Mouse (Mus musculus) right cerebral cortex, postnatal 14 days (tissue): ENCODE measurements around the gene Galnt10.
A peak's percentile ranks its signal among the peaks of the same experiment; 100 is the strongest.

Experiments
- DNase-seq: peaks from one replicate; pipeline ENCODE4 v3.0.0; 2022

The Galnt10 gene

DNA sequence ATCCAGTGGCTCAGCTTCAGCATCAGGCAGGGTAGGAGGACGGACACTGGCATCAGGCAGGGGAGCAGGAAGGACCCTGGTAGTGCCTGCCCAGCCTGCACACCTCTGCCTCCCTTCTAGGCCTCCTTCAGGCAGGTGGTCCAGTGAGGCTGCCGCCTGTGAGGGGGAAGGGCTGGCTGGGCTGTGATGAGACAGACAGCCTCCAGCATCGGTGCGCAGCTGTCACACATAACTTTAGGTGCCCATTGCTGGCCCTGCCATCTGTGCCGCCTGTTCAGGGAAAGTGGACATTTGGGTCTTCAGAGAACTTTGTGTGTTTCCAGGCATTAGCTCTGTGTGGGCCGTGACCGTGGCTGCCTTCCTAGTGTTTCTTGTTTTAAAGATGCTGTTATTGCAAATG lies 47.5 kb downstream of the Galnt10 start:
- DNase-seq: no peak

GRCm38 (mm10) chr11:57694486-57694885 lies 49.2 kb downstream of the Galnt10 start:
- DNase-seq: no peak

DNA sequence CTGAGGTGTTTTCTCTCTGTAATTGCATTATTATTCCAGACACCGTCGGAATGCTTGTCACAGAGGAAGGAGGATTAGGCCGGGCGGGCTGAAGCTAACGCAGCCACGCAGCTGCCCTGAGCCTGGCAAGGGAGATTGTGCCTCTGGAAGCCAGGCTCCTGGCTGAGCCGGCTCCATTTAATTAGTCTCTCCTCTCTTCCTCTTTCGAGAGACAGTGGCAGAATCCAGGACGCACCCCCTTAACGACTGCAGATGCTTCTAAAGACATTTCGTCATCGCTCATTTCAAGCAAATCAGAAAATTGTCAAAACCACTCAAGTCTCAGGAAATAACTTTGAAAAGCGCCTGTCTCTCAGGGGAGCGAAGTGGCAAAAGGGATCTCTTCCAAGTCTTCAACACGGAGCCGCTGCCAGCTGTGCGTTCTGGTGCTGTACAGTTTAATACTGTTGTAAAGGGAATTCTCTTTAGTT lies 51.0 kb downstream of the Galnt10 start:
- DNase-seq: no peak

- DNase-seq: no peak
Observed at GRCm38 (mm10) chr11:57696807-57697251, 51.6 kb downstream of the Galnt10 start.

DNA sequence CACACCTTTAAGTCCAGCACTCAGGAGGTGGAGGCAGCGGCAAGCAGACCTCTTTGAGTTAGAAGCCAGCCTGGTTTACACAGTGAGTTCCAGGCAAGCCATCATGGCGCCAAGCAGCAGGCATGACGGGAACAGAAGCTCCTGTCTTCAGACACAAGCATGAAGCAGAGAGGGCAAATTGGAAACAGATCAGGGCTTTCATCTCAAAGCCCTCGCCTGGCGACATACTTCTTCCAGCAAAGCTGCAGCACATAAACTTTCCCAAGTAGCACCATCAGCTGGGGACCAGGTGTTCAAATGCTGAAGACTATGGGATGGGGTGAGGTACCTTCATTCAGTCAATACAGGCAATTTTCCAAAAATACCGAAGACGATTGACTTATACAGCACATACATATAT lies 54.9 kb downstream of the Galnt10 start:
- no peak for DNase-seq

DNA sequence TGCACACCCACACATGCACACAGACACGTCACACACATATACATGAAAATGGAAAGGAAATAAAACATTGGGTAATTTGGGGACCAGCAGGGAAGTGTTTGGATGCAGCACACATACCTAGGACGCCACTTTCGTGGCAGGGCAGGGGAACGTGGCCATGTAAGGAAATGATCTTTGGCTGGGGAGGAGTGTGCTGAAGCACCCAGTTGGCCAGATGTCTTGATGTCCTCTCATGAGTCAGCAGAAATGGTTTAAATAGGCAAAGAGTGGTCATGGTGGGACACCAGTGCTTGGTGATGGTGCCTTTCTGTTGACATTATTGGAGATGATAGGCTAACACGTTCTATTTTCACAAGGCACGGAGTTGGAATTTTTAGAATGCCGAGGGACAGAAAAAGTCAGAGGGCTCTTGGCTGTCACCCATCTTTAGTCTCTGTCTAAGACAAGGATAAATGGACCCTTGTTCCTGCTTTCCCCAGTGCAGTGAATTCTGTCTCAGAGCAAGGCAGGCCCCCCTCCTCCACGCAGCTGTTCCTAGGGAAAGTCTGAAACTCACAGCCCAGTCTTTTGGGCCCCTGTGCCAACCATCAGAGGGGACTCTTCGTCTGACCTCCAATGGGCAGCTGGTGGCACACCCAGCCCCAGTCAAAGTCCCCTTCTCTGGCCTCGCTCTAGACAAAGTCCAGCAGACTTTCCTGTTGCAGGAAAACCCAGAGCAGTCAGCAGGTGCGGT lies 56.1 kb downstream of the Galnt10 start:
- peak; percentile 25 for DNase-seq

DNA sequence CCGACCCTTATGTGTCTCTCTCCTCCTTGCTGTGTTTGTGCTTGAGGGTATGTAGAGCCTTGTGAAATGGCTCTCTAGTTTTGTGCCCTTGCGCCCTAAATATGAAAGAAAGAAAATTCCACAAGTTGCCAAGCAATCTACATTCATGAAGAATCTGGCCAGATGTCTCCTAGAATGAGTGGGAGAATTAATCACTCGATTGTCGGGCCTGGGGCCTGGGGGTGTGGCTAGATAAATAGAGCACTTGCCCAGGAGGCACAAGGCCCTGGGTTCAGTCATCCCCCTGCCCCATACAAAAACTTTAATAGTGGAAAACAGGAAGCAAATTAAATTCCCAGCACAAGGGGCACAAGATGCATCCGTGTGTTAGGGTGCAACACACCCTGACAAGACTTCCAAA lies 56.7 kb downstream of the Galnt10 start:
- DNase-seq: no peak

- no peak for DNase-seq
Observed at GRCm38 (mm10) chr11:57706620-57707019, 61.4 kb downstream of the Galnt10 start.

- DNase-seq: no peak
Observed at GRCm38 (mm10) chr11:57707114-57707798, 62.0 kb downstream of the Galnt10 start.

GRCm38 (mm10) chr11:57708174-57709154 lies 63.2 kb downstream of the Galnt10 start:
- no peak for DNase-seq

DNA sequence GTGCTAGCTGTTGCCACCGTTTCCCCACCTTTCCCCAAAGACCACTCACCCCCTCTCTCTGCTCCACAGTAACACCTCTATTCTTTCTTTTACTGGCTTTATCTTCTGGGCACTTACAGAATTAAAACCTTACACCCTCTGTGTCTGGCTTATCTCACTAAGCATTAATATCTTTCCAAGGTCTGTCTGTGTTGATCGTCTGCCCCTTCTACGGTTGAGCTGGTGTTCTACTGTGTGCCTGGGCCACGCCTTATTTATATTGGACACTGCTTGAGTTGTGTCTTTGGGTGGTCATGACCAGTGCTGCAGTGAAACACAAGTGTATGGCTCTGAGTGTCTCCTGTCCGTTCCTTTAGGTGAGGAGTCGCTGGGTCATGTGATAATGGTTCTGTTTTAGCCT lies 68.7 kb downstream of the Galnt10 start:
- no peak for DNase-seq

DNA sequence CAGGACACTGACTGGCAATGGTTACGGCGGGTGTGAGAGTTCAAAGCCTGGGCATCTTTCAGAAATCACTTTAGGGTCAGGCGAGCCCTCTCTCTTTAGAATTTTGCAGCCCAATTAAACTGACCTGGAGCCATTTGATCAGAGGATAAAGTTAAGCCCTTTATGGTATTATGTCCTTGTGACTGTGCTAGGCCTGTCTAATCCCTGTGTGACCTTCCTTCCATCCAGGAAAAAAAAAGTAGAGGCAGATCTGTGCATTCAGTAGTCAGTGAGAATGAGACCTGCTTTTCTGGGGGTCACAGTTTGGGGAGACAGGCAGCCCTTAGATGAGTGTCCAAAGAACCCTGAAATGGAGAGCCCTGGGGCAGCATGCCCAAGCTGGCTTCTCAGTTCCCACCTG lies 71.5 kb downstream of the Galnt10 start:
- no peak for DNase-seq

DNA sequence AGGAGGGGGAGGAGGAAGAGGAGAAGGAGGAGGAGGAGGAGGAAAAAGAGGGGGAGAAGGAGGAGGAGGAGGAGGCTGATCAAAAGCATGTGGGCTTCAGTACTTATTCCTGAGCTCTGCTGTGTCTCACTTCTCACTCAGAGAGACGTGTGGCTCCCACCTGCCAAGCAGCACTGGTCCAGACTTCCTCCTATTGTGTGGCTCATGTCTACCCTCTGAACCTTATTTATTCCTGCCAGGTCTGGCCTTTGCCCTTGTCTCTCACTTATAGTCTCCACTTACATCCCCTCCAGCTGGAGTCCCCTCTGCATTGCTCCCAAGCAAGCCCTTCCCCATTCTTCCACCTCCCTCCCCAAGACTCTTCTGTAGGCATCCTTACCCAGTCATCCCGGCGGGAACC lies 72.2 kb downstream of the Galnt10 start:
- DNase-seq: no peak

DNA sequence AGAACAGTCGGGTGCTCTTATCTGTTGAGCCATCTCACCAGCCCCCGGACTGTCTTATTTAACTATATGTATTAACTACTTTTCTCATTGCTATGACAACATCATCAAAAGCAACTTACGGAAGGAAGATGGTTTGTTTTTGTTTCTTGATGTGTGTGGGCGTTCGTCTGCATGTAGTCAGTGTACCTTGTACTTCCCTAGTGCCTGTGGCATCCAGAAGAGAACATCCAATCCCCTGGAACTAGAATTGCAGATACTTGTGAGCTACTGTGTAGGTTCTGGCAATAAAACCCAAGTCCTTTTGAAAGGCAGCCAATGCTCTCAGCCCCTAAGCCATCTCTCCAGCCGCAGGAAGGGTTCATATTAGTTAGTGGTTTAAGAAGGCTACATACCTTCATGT lies 72.8 kb downstream of the Galnt10 start:
- no peak for DNase-seq

GRCm38 (mm10) chr11:57719631-57720030 lies 74.4 kb downstream of the Galnt10 start:
- DNase-seq: no peak

- no peak for DNase-seq
Observed at GRCm38 (mm10) chr11:57720076-57720475, 74.8 kb downstream of the Galnt10 start.

- DNase-seq: no peak
Observed at GRCm38 (mm10) chr11:57724791-57725463, 79.7 kb downstream of the Galnt10 start.

GRCm38 (mm10) chr11:57725926-57726325 lies 80.7 kb downstream of the Galnt10 start:
- DNase-seq: no peak

DNA sequence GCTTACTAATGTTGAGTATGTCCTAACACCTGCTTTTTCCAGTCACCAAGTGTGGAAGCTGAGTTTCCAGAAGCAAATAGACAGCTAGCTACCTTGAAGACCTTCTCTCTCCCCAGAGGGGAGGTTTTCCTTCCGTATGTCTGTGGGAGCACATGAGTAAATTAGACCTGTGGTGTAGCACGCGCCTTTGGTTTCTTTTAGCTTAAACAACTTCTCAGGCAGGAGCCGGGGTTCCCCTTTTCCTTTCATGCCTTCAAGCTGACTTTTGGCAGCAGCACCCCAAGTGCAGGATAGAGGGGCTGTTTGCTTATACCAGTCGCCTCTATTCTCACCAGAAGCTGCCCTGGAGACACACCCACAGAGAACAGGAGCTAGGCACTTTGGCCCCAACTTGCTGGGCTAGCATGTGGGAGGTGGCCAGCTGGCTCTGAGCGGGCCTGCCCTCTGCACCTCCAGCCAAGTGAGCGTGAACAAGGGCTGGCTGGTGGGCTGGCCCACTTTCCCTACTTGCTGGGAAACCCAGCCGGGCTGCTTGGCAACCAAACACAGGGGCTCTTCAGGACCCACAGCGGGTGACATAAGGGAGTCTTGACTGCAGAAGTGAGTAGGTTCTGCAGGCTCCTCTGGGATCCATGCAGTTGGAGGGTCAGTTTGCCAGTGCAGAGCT lies 82.2 kb downstream of the Galnt10 start:
- DNase-seq: peak; percentile 47

- DNase-seq: no peak
Observed at GRCm38 (mm10) chr11:57732410-57733281, 87.4 kb downstream of the Galnt10 start.
